Mouse (Mus musculus) intestine, postnatal 0 days (tissue): ENCODE measurements at regions not wholly inside any gene's neighbourhood (a gene's known extent, or its start where the extent isn't known, plus 50 kb on each side); places are given as distances from the start of the nearest gene placed in this dataset.
A peak's percentile ranks its signal among the peaks of the same experiment; 100 is the strongest.

ENCODE experiments used
- ATAC-seq: fragments of 200-750 bp; cut with Nextera tagmentation; 2 replicates; pipeline ENCODE4 v1.8.0; 2017; ENCODE audit warnings: mild to moderate bottlenecking, moderate TSS enrichment, moderate library complexity
- H3K27ac ChIP-seq: fragments of 300-500 bp; sonication (generic); 2 replicates; pipeline ENCODE4 v1.5.1; 2014; ENCODE audit warnings: mild to moderate bottlenecking, low read depth, low read length, moderate library complexity
- H3K27me3 ChIP-seq: fragments of 300-500 bp; sonication (generic); replicated peaks from 2 replicates; pipeline ENCODE4 v1.6.1; 2014; ENCODE audit warnings: low read length, mixed read lengths; ENCODE audit not compliant: control insufficient read depth, insufficient read depth
- H3K36me3 ChIP-seq: fragments of 300-500 bp; sonication (generic); 2 replicates; pipeline ENCODE4 v1.6.1; 2014; ENCODE audit warnings: mild to moderate bottlenecking, moderate library complexity; ENCODE audit not compliant: control insufficient read depth, insufficient read depth
- H3K4me1 ChIP-seq: fragments of 300-500 bp; sonication (generic); replicated peaks from 2 replicates; pipeline ENCODE4 v1.6.1; 2014; ENCODE audit warnings: antibody characterized with exemption, low read length, mixed read lengths; ENCODE audit not compliant: control insufficient read depth, insufficient read depth
- H3K4me2 ChIP-seq: fragments of 300-500 bp; sonication (generic); replicated peaks from 2 replicates; pipeline ENCODE4 v1.6.1; 2014; ENCODE audit warnings: low read depth, mild to moderate bottlenecking, moderate library complexity
- H3K4me3 ChIP-seq: fragments of 300-500 bp; sonication (generic); 2 replicates; pipeline ENCODE4 v1.5.1; 2014; ENCODE audit warnings: low read depth, low read length
- H3K9ac ChIP-seq: fragments of 300-500 bp; sonication (generic); 2 replicates; pipeline ENCODE4 v1.6.1; 2014; ENCODE audit warnings: mild to moderate bottlenecking, low read depth, low read length
- H3K9me3 ChIP-seq: fragments of 300-500 bp; sonication (generic); 2 replicates; pipeline ENCODE4 v1.6.1; 2016; ENCODE audit warnings: mixed run types; ENCODE audit not compliant: control insufficient read depth
- CTCF ChIP-seq: sonication (generic); IDR thresholded peaks from 2 replicates; pipeline ENCODE4 v1.5.1; 2016; ENCODE audit warnings: low read depth, mild to moderate bottlenecking, control low read depth, antibody characterized with exemption, moderate library complexity
- WGBS: fragments of 180-500 bp; shearing (Covaris S2); extraction: QIAGEN DNeasy Blood & Tissue Kit; methylation state at CpG from one replicate; pipeline ENCODE4 v1.1.7; 2014; 5-methylcytosine and 5-hydroxymethylcytosine counted together

DNA sequence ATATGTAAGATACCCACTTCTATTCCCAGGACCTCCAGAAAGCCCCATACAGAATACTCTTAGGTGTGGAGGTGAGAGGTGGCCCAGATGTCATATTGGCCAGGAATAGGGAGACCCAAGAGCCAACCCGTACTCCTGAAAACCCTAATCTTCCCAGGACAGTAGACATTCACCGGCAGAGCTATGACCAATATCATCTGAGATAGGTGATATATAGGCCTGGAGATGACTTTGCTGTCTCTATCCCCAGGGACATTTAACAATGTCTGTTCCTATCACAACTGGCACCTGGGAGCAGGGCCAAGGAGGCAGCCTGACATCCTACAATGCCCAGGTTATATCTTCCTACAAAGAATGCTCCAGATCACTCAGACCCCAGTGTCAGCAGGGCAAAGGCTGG is 140.0 kb upstream of the D7Ertd443e start:
- Histone ChIP-seq H3K9ac (no peak overlapping the region), H3K4me1 (no peaks in the 10 kb centered on the region), H3K36me3 (no peaks in the 10 kb centered on the region), H3K4me3 (no peak overlapping the region), H3K4me2 (no peak overlapping the region), H3K27ac (no peak overlapping the region), H3K27me3 (no peaks in the 10 kb centered on the region), H3K9me3 (no peaks in the 10 kb centered on the region)
- no peak for ATAC-seq
- WGBS = 94% methylated on average over 2 of the region's 2 CpGs
- no peak for TF ChIP-seq CTCF

DNA sequence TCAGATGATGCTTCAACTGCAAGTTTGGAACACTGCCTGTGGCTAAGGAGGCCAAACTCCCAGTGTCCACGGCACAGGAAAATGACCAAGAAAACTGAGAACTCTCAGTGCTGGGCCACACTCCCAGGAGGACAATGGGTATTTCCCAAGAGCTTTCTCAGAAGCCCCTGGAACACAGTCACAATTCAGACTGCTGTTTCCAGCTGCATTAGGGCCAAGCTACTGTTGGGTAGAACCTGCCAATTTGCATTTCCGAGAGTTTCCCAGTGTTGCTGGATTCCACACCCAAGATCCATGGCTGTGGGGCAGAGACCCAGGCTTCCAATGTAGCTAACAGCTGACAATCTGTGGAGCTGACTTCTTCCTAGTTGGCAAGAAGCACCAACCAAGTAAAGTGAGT is 141.9 kb upstream of the D7Ertd443e start:
- Histone ChIP-seq H3K36me3 (no peaks in the 10 kb centered on the region), H3K27ac (no peak overlapping the region), H3K4me3 (no peak overlapping the region), H3K9me3 (no peaks in the 10 kb centered on the region), H3K4me1 (no peaks in the 10 kb centered on the region), H3K9ac (no peak overlapping the region), H3K4me2 (no peak overlapping the region), H3K27me3 (no peaks in the 10 kb centered on the region)
- WGBS = 82% methylated on average over 2 of the region's 2 CpGs
- ATAC-seq = no peak
- TF ChIP-seq CTCF = no peak

DNA sequence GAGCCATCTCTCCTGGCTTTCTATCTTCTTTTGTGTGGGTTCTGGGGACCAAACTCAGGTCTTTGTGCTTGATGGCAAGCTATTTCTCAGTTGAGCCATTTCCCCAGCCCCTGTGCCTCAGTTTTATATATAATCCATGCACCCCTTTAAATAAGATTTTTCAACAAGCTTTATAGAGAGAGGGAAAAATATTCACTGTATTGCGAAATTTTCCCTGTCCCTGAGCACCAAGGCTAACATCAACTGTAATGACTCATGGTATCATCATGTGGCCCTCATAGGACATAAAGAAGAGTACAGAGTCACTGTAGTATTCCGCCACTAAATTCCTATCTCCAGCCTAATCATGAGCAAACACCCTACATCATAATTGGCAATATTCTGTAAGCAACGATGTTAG is 142.4 kb upstream of the Dock1 start:
- Histone ChIP-seq H3K9me3 (no peaks in the 10 kb centered on the region), H3K36me3 (no peaks in the 10 kb centered on the region), H3K27ac (no peak overlapping the region), H3K9ac (no peak overlapping the region), H3K4me2 (no peak overlapping the region), H3K4me1 (no peaks in the 10 kb centered on the region), H3K27me3 (no peaks in the 10 kb centered on the region), H3K4me3 (no peak overlapping the region)
- no peak for ATAC-seq
- 74% methylated on average over 3 of the region's 3 CpGs for WGBS
- no peak for TF ChIP-seq CTCF

DNA sequence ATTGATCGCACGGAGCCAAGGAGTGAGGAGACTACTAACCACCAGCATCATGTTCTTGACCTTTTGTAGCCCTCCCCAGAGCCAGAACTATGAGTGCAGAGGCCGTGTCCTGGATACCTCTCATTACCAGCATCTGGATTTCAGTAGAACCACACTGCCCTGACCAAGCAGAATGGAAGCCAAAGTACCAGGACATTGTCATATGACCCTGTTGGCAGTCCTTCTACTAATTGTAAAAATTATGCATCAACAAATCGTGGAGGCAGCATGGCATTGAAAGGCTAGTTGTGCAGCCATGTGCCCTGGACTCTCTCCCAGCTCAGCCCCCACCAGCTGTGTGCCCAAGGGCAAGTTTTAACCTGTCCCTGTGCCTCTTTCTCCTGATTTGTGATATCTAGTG is 135.6 kb upstream of the Dock1 start:
- no peaks in the 10 kb centered on the region for H3K9me3 ChIP-seq
- WGBS = 90% methylated on average over 4 of the region's 4 CpGs
- TF ChIP-seq CTCF = no peak

DNA sequence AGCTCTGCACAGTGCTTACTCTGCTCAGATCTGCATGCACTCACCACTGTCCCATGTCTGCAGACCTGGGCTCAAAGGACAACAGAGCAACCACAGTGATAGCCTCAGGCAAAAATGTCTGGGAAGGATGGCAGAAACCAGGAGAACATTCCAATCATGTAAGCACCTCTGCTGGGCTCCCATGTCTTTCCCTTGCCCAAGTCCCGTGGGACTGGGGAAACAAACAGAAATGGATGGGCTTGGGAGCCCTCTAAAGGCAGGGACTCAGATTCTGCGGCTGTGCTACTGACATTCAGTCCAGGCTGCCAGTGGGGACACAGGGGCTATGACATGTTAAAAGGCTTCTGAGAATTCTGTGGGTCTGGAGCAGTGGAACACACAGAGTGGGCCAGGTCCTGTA is 128.8 kb upstream of the Dock1 start:
- TF ChIP-seq CTCF = no peak
- no peak for ATAC-seq

More for the DNA sequence above, 135.6 kb upstream of the Dock1 start:
- Histone ChIP-seq H3K27me3 (no peaks in the 10 kb centered on the region), H3K27ac (no peak overlapping the region), H3K4me3 (no peak overlapping the region), H3K4me1 (no peaks in the 10 kb centered on the region), H3K36me3 (no peaks in the 10 kb centered on the region), H3K4me2 (no peak overlapping the region), H3K9ac (no peak overlapping the region)
- ATAC-seq = no peak

DNA sequence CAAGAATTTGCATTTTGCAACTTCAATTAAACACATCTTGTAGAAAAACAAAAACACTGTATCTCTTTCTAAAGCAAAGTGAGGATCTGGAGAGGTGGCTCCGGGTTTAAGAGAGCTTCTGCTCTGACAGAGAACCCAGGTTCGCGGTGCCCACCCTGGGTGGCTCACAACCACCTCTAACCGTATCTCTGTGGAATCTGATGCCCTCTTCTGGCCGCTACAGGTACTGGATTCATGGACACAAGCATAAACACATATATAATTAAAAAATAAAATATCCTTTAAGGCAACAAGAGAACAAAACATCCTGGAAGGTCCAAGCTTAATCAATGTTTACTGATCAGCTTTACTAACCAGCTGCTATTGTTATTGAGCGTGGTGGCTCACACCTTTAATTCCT is 124.3 kb upstream of the Dock1 start:
- TF ChIP-seq CTCF = peak; percentile 56
- H3K9ac ChIP-seq = no peak overlapping the region
- no peaks in the 10 kb centered on the region for H3K9me3 ChIP-seq
- no peak for ATAC-seq
- H3K27ac ChIP-seq = no peak overlapping the region
- no peak overlapping the region for H3K4me2 ChIP-seq
- H3K36me3 ChIP-seq = no peaks in the 10 kb centered on the region
- H3K4me3 ChIP-seq = no peak overlapping the region
- H3K4me1 ChIP-seq = peaks cover 10% of the 10 kb centered on the region; the same call in 1 of the 2 replicates
- 77% methylated on average over 6 of the region's 6 CpGs for WGBS
- no peaks in the 10 kb centered on the region for H3K27me3 ChIP-seq

More for the DNA sequence above, 128.8 kb upstream of the Dock1 start:
- H3K9ac ChIP-seq = no peak overlapping the region
- no peak overlapping the region for H3K4me3 ChIP-seq
- no peaks in the 10 kb centered on the region for H3K36me3 ChIP-seq
- H3K27ac ChIP-seq = no peak overlapping the region
- no peaks in the 10 kb centered on the region for H3K4me1 ChIP-seq
- H3K4me2 ChIP-seq = no peak overlapping the region
- H3K9me3 ChIP-seq = no peaks in the 10 kb centered on the region
- WGBS = 50% methylated on average over 2 of the region's 2 CpGs
- no peaks in the 10 kb centered on the region for H3K27me3 ChIP-seq

DNA sequence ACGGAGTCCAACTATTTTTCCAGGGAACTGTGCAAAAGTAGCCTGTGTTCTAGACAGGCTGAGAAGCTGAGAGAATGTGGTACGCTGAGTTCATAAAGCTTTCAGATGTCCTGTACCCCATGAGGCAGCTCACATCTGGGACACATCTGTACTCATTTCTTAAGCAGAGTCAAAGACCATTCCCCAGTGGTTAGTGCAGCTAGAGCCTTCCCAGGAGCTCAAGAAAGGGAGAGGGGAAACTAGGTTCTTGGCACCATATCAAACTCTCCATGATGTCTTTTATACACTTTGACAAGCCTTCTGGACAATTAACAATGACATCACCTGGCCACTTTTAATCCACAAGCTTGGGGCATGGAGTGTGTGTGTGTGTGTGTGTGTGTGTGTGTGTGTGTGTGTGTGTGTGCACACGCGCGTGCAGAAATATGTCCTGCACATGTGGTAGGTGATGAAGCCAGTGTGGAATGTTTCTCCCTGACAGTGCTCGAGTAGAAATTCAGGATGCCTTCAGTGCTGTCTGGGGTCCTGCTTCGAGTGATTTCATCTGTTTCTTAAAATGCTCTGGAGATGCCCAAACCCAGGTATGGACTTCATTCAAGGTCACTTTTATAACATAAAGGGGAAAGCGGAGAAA is 121.1 kb upstream of the Dock1 start:
- H3K27ac ChIP-seq = no peak overlapping the region
- H3K36me3 ChIP-seq = no peaks in the 10 kb centered on the region
- no peak overlapping the region for H3K4me2 ChIP-seq
- no peaks in the 10 kb centered on the region for H3K27me3 ChIP-seq
- H3K4me1 ChIP-seq = peaks cover 10% of the 10 kb centered on the region; the same call in 1 of the 2 replicates
- ATAC-seq = no peak
- 74% methylated on average over 8 of the region's 8 CpGs for WGBS
- no peak for TF ChIP-seq CTCF
- no peak overlapping the region for H3K9ac ChIP-seq
- H3K9me3 ChIP-seq = no peaks in the 10 kb centered on the region
- H3K4me3 ChIP-seq = no peak overlapping the region
